Mouse (Mus musculus): ENCODE measurements around the gene Slc2a3.
"Not testable (repeated sequence)": the region's sequence is repeated elsewhere in the genome, so short reads cannot be mapped to it uniquely, and the experiment has no call there.

Gene Slc2a3

GRCm38 (mm10) chr6:122708826-122709225 is 92.6 kb downstream of the Slc2a3 start:
- DNase-seq (ENCODE audit: low spot score in 2 of 2), result no peak

DNA sequence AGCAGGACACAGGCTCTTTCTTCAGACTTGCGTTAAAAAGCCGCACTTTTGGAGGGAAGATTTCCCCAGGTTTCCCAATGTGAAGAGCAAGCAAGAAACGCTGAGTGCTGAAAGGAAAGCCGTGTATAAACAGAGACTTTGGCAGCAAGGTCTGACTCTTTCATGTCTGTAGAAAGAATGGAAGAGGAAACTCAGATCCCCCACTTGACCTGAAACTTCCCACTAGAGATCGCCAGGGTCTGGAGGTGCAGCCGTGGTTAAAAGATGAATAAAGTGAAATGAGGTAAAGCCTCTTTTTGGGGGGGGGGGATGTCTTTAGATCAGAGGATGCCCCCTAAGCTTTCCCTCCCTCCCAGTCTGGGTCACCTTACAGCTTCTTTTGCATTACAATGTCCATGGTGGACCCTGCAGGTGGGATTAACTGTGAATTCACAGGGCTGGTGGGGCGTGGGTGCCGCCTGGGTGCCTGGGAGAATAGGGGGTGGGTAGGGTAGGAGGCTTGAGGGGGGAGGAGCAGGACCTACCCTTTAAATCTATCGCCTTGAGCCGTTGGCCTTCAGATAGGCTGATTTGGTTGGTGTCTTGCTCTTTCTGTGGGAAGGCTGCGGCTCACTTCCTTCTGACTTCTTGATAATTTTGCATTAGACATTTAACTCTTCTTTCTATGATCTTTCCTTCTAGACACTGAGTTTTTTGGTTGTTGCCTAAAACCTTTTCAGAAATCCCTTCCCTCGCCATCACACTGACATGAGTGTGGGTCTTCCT is 94.2 kb downstream of the Slc2a3 start, which contains the start of gene Nanog:
Gene Nanog, plus strand, starts transcription at position 454 of the 765 bp plus-strand sequence.
- DNase-seq (ENCODE audit: low spot score in 2 of 2), result no peak

DNA sequence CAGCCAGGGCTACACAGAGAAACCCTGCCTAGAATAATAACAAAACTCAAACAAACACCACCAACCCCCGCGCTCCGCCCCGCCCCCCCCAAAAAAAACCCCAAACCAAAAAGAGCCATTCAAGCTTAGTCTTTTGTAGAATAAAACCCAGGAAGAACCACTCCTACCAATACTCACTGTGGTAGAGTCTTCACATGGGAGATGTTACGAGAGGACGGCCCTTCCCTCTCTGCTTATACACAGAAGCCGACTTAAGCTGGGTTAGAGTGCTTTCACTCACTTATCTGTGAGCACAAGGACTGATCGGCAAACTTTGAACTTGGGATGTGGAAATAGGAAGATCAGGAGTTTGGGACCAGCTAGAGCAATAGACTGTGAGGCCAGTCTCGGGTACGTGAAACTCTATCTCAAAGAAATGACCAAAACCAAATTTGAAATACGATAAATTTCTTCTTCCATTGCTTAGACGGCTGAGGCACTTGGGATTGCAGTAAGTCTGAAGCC is 95.1 kb downstream of the Slc2a3 start:
- DNase-seq (ENCODE audit: low spot score in 2 of 2), result no peak

- DNase-seq (ENCODE audit: low spot score in 2 of 2), result no peak
Observed at GRCm38 (mm10) chr6:122703706-122704105, 97.7 kb downstream of the Slc2a3 start.

DNA sequence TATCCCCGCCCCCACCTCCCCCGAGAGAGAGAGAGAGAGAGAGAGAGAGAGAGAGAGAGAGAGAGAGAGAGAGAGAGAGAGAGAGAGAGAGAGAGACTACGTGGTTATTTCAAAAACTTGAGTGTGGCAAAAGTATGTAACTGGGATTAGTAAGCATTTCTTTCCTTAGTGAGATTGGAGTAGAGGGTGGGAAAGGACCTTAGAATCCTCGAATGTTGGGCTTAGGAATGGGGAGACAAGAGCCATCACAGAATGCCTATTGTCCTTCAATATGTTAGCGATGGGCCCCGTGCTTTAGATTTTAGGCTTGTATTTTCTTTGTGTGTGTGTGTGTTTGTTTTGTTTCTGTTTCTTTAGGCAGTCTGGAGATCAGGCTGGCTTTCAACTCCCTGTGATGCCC is 98.2 kb downstream of the Slc2a3 start:
- no peak for DNase-seq (ENCODE audit: low spot score in 2 of 2)

DNA sequence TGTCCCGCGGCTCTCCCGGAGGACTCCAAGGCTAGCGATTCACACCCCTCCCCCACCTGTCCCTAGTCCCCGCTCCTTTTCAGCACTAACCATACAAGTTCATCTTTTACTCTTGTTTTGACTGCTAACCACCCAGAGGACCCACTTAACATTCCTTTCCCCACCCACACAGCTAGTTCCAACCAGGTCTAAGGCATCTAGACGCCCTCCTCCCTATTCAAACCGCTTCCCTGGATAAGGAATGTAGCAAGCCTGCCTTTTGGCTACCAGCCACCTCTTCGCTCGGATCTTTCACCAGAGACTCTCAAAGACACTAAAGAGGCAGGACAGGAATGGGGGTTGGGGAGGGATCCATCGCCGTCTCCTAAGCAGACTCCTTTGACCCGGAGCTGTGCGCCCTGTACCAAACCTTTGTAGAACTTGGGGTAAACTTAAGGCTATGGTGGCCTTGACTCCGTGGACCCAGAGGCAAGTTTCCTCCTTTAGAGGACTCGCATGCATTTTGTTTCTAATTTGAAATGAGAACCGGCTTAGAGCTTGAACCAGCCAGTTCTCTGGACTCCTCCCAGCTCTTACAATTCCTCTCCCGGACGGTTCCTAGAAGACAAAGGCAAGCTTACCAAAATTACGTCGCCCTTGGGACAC is 98.8 kb downstream of the Slc2a3 start:
- no peak for DNase-seq (ENCODE audit: low spot score in 2 of 2)

DNA sequence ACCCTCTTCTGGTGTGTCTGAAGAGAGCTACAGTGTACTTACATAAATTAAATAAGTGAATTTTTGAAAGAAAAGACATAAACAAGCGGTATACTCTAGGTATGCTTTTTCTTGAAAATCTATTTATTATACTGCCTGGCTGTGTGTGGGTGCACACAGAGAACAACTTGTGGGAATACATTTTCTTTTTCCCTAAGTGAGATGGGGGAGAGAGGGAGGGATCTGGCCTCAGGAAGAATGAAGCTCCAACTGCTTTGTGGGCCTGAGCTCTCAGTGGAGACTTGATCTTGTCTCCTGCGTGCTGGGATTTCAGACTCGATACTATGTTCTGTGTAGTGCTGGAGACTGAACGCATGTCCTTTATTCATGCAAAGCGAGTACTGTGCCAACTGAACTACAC is 99.6 kb downstream of the Slc2a3 start:
- no peak for DNase-seq (ENCODE audit: low spot score in 2 of 2)

DNA sequence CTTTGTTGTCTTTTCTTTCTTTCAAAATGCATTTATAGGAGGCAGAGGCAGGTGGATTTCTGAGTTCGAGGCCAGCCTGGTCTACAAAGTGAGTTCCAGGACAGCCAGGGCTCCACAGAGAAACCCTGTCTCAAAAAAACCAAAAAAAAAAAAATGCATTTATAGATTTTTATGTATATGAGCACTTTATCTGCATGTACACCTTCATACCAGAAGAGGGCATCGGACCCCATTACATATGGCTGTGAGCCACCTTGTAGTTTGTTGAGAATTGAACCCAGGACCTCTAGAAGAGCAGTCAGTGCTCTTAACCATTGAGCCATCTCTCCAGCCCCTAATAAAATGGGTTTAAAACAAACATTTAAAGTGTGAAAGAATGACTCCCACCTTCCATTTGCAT is 101.8 kb downstream of the Slc2a3 start:
- DNase-seq (ENCODE audit: low spot score in 2 of 2), result not testable (repeated sequence)

DNA sequence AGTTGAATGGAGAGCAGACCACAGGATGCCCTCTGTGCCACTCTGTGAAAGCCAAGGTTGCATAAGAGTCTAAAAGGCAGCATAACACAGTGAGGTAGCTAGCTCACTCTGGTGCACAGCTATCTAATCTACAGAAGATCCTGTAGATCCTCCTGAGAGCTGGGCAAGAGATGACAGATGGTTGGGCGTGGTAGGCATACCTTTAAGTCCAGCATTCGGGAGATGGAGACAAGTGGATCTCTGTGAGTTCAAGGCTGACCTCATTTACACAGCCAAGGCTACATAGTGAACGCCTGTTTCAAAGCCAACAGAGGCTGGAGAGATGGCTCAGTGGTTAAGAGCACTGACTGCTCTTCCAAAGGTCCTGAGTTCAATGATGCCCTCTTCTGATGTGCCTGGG is 106.0 kb downstream of the Slc2a3 start:
- no peak for DNase-seq (ENCODE audit: low spot score in 2 of 2)

- no peak for DNase-seq (ENCODE audit: low spot score in 2 of 2)
Observed at GRCm38 (mm10) chr6:122690082-122690481, 111.4 kb downstream of the Slc2a3 start.

DNA sequence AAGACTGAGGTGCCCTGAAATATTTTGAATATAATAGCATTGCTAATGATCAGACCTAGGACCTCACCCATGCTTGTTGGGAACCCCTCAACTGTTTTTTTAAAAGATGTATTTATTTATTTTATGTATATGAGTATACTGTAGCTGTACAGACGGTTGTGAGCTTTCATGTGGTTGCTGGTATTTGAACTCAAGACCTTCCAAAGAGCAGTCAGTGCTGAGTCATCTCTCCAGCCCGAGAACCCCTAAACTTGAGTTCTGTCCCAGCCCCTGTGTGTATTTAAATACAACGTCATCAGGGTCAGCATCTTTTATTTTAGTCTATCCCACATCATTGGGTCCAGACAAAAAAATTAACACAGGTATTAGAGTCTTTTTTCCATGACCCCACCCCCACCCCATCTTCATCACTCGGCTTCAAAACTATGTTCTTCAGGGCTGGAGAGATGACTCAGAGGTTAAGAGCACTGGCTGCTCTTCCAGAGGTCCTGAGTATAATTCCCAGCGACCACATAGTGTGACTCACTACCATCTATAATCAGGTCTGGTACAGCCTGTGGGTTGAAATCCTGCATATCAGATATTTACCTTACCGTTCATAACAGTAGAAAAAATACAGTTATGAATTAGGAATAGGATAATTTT is 111.9 kb downstream of the Slc2a3 start:
- no peak for DNase-seq (ENCODE audit: low spot score in 2 of 2)

- no peak for DNase-seq (ENCODE audit: low spot score in 2 of 2)
Observed at GRCm38 (mm10) chr6:122686709-122687108, 114.7 kb downstream of the Slc2a3 start.

DNA sequence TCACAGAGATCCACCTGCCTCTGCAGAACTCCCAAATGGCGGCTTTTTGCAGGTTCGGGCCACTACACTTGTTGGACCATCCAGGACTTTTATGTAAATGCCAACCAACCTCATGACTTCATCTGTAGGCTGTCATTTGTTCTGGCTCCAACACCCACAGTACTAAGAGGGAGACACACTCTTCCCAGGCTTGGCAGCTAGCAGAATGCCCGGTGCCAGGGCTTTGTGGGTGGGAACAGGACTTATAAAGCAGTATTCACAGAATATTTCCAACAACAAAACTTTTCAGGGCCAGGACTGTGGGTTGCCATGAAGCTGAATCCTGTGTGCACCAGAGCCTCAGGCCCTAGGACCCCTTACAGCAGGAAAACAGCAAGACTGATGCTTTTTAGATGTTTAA is 118.8 kb downstream of the Slc2a3 start:
- peak; percentile 30 to 48 for DNase-seq (ENCODE audit: low spot score in 2 of 2)
